Mouse (Mus musculus) hindbrain, embryonic 13.5 days (tissue): ENCODE results near the gene Ube2b. TPM values are rescaled to one million over a fixed set of nuclear protein-coding genes. Genes with fewer than 3 reads are reported as not detected.

ENCODE experiments used
- ATAC-seq: fragments of 200-750 bp; cut with Nextera tagmentation; 2 replicates; pipeline ENCODE4 v1.8.0; 2017; ENCODE audit warnings: moderate TSS enrichment; ENCODE audit not compliant: low FRiP score
- H3K27ac ChIP-seq: fragments of 300-500 bp; sonication (generic); 2 replicates; pipeline ENCODE4 v1.5.1; 2015; ENCODE audit warnings: inconsistent platforms, mild to moderate bottlenecking, moderate library complexity
- H3K27me3 ChIP-seq: fragments of 300-500 bp; sonication (generic); 2 replicates; pipeline ENCODE4 v1.6.1; 2015; ENCODE audit warnings: mild to moderate bottlenecking, inconsistent platforms
- H3K36me3 ChIP-seq: fragments of 300-500 bp; sonication (generic); 2 replicates; pipeline ENCODE4 v1.6.1; 2015; ENCODE audit warnings: mild to moderate bottlenecking, inconsistent platforms
- H3K4me1 ChIP-seq: fragments of 300-500 bp; sonication (generic); replicated peaks from 2 replicates; pipeline ENCODE4 v1.6.1; 2015; ENCODE audit warnings: inconsistent platforms
- H3K4me2 ChIP-seq: fragments of 300-500 bp; sonication (generic); 2 replicates; pipeline ENCODE4 v1.6.1; 2015; ENCODE audit warnings: inconsistent platforms, mild to moderate bottlenecking, moderate library complexity
- H3K4me3 ChIP-seq: fragments of 300-500 bp; sonication (generic); 2 replicates; pipeline ENCODE4 v1.5.1; 2015; ENCODE audit warnings: mild to moderate bottlenecking, inconsistent platforms
- H3K9ac ChIP-seq: fragments of 300-500 bp; sonication (generic); 2 replicates; pipeline ENCODE4 v1.6.1; 2015; ENCODE audit warnings: mild to moderate bottlenecking, inconsistent platforms
- H3K9me3 ChIP-seq: fragments of 300-500 bp; sonication (generic); 2 replicates; pipeline ENCODE4 v1.6.1; 2016; ENCODE audit warnings: inconsistent platforms
- WGBS: fragments of 180-500 bp; shearing (Covaris S2); methylation state at CpG from one replicate; pipeline ENCODE4 v1.1.7; 2015; 5-methylcytosine and 5-hydroxymethylcytosine counted together
- polyA plus RNA-seq: library from polyadenylated mRNA; unstranded; fragments of >200 nt; fragmentation: Nextera tagmentation; extraction: Ambion mirVana; gene quantifications from 2 replicates; pipeline ENCODE4 v1.2.1, GENCODE M21; 2015

The Ube2b gene
- polyA plus RNA-seq, 1 experiment from 2014 or later, result 270 TPM

- Histone ChIP-seq H3K4me1 (peaks cover 31% of the 10 kb centered on the region), H3K36me3 (peaks cover 1% of the 10 kb centered on the region; the same call in 1 of the 2 replicates), H3K27me3 (no peaks in the 10 kb centered on the region), H3K4me2 (peak within 1 kb of the TSS; percentile 64), H3K9me3 (no peaks in the 10 kb centered on the region), H3K9ac (peak within 1 kb of the TSS; percentile 90), H3K27ac (peak within 1 kb of the TSS; percentile 93), H3K4me3 (peak within 1 kb of the TSS; percentile 84)
- WGBS, result under 1% methylated on average over 51 of the region's 51 CpGs
- peak; percentile 89 for ATAC-seq
Measured at GRCm38 (mm10) chr11:52003772-52004528, 3.4 kb upstream of the Ube2b start, which contains the start of gene Cdkl3. Gene Cdkl3 (plus strand): TSS chr11:52004221.

GRCm38 (mm10) chr11:52003505-52003771 lies 2.9 kb upstream of the Ube2b start:
- peaks cover 36% of the 10 kb centered on the region for H3K4me1 ChIP-seq
- no peak for ATAC-seq
- peak overlapping the region; percentile 64 for H3K4me2 ChIP-seq
- no peaks in the 10 kb centered on the region for H3K9me3 ChIP-seq
- H3K9ac ChIP-seq, result peak overlapping the region; percentile 90
- H3K27me3 ChIP-seq, result no peaks in the 10 kb centered on the region
- 24% methylated on average over 4 of the region's 4 CpGs for WGBS
- H3K27ac ChIP-seq, result peak overlapping the region; percentile 93
- H3K4me3 ChIP-seq, result peak overlapping the region; percentile 84
- H3K36me3 ChIP-seq, result no peaks in the 10 kb centered on the region

DNA sequence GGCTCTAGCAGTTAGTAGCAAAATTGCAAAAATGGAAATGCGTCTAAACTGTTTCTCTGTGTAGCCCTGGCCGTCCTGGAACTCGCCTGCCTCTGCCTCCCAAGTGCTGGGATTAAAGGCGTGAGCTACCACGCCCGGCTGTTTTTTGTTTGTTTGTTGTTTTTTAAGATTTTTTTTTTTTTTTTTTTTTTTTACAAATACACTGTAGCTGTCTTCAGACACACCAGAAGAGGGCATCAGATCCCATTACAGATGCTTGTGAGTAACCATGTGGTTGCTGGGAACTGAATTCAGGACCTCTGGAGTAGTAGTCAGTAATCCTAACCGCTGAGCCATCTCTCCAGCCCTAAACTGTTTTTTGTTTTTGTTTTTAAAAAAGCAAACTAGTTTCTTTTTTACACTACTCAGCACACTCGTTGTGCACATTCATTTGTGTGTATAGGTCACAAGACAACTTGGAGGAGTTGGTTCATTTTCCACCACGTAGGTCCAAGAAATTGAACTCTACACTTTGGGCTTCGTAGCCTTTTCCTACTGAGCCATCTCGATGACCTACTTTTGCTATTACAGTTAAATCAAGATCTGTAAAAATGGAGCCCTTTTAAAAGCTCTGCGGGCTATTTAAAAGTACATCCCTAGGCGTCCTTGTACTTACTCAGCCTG lies 2.4 kb upstream of the Ube2b start:
- H3K9ac ChIP-seq, result no peak overlapping the region
- ATAC-seq, result no peak
- peak overlapping the region; percentile 84 for H3K4me3 ChIP-seq
- H3K36me3 ChIP-seq, result no peaks in the 10 kb centered on the region
- peak overlapping the region; percentile 64 for H3K4me2 ChIP-seq
- no peaks in the 10 kb centered on the region for H3K27me3 ChIP-seq
- no peaks in the 10 kb centered on the region for H3K9me3 ChIP-seq
- WGBS, result 83% methylated on average over 13 of the region's 13 CpGs
- peak overlapping the region; percentile 93 for H3K27ac ChIP-seq
- peaks cover 40% of the 10 kb centered on the region for H3K4me1 ChIP-seq

DNA sequence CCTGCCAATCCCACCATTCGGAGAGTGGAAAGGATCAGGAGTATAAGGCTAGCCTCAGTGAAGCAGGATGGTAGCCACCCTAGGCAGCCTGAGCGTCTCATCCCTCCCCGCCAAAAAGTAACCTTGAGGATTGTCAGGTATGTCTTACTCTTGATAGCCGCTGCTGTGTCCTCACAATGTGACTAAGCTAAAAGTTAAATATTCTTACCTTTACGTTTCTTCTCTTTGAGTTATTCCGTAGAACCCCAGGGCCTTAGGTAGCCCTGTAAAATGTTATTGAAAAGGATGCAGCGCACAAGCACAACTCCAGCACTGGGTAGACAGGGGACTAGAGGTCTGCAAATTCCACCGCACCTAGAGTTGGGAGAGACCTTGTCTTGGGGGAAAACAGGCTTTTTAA lies 1.3 kb upstream of the Ube2b start:
- Histone ChIP-seq H3K27ac (no peak overlapping the region), H3K27me3 (no peaks in the 10 kb centered on the region), H3K4me2 (no peak overlapping the region), H3K9ac (no peak overlapping the region), H3K4me3 (no peak overlapping the region), H3K36me3 (peaks cover 10% of the 10 kb centered on the region), H3K4me1 (peaks cover 52% of the 10 kb centered on the region), H3K9me3 (no peaks in the 10 kb centered on the region)
- ATAC-seq, result no peak
- 95% methylated on average over 8 of the region's 8 CpGs for WGBS

DNA sequence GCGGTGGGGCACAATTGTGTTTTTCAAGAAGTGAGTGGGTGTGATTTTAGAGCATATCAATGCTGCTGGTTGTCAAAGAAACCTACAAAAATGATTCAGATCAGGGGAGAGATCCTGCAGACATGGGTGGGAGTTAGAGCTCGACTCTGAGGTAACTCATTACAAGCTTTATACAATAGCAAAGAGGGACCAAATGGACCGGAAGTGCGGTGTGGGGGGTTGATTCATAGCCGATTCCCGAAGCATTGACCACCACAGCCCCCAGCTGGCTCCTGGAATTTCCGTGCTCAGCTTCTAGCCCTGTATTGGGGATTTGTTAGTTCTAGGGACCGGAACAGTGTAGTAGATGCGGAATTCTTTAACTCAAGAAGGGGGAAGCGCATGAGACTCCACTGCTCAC lies 779 bp upstream of the Ube2b start:
- H3K4me3 ChIP-seq, result peak overlapping the region; percentile 99
- H3K9ac ChIP-seq, result 0 out of 2 replicates have a peak overlapping the region, but pooled peaks have one; percentile 10

DNA sequence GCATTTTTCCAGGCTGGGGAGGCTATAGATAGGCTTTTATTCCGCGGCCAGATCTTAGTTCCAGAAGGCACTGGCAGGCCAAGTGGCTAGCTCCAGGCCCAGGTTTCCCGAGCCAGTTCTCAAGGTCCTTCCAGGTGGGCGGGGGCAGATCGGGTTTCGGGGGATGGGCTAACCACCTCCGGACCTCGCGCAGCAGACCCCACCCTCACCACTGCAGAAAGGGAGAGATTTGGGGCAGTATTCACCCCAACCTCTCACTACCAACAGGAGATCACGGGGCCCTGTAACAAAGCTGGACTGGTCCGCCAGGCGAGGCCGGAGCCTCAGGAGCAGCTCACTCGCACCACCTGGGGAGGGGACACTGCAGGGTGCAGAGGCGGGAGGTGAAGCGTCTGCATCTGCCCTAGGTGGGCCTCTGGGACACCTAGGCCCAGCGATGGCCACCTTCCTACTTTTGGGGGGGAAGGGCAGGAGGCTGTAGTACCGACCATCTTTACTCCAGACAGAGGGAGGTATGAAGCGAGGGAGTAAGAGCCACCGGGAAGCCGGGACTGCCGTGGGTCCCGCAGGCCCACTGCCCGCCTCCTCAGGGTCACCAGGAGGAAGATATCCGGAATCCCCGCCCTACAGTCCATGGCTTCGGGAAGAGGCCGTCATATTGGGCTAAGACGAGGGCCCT lies 812 bp downstream of the Ube2b start:
- peak overlapping the region; percentile 91 for H3K4me2 ChIP-seq
- peak overlapping the region; percentile 99 for H3K4me3 ChIP-seq
- peak overlapping the region; percentile 98 for H3K9ac ChIP-seq
- under 1% methylated on average over 29 of the region's 29 CpGs for WGBS
- peak overlapping the region; percentile 98 for H3K27ac ChIP-seq
- ATAC-seq, result peak; percentile 47
- H3K9me3 ChIP-seq, result no peaks in the 10 kb centered on the region
- H3K4me1 ChIP-seq, result peaks cover 46% of the 10 kb centered on the region
- H3K36me3 ChIP-seq, result peaks cover 31% of the 10 kb centered on the region
- H3K27me3 ChIP-seq, result no peaks in the 10 kb centered on the region

More for the DNA sequence above, 779 bp upstream of the Ube2b start:
- WGBS, result 68% methylated on average over 10 of the region's 10 CpGs
- H3K27me3 ChIP-seq, result no peaks in the 10 kb centered on the region
- peaks cover 15% of the 10 kb centered on the region for H3K36me3 ChIP-seq
- H3K4me1 ChIP-seq, result peaks cover 56% of the 10 kb centered on the region
- no peaks in the 10 kb centered on the region for H3K9me3 ChIP-seq
- no peak for ATAC-seq
- peak overlapping the region; percentile 50 for H3K4me2 ChIP-seq
- H3K27ac ChIP-seq, result peak overlapping the region; percentile 82

DNA sequence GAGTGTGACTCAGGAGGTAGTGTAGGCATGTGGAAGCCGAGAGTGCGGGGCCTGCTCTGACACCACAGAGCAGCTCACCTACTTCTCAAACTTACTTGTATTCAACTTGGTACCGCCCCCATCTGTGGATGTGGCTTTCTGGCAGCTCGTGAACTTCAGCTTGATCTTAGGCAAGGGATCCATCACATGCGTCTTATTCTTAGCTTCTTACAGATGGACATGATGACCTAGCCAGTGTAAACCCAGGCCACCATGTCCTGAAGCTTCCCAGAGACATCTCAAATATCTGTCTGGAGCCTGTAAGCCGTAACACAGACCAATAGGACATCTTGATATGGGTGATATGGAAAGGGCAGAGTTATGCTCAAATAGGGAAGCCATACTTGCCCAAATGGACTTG lies 28.9 kb downstream of the Ube2b start:
- no peaks in the 10 kb centered on the region for H3K27me3 ChIP-seq
- peaks cover 14% of the 10 kb centered on the region for H3K4me1 ChIP-seq
- peaks cover 53% of the 10 kb centered on the region for H3K36me3 ChIP-seq
- H3K9ac ChIP-seq, result no peak overlapping the region
- WGBS, result 98% methylated on average over 6 of the region's 6 CpGs
- H3K27ac ChIP-seq, result no peak overlapping the region
- no peaks in the 10 kb centered on the region for H3K9me3 ChIP-seq
- H3K4me2 ChIP-seq, result no peak overlapping the region
- ATAC-seq, result no peak
- H3K4me3 ChIP-seq, result no peak overlapping the region

DNA sequence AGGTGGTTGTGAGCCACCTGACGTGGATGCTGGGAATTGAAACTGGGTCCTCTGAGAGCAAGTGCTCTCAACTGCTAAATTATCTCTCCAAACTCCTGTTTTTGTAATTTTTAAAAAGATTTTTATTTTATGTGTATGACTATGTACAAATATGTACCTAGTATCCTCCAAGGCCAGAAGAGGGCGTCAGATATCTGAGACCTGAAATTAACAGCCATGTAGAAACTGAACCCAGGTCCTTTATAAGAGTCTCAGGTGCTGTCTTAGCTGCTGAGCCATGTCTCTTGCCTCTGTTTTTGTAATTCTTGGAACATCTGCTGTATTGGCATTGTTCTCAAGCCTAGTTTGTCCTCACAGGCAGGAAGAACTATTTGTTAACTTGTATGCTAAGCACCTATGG lies 31.1 kb downstream of the Ube2b start:
- H3K4me3 ChIP-seq, result no peak overlapping the region
- peaks cover 46% of the 10 kb centered on the region for H3K36me3 ChIP-seq
- WGBS, result 97% methylated on average over 2 of the region's 2 CpGs

DNA sequence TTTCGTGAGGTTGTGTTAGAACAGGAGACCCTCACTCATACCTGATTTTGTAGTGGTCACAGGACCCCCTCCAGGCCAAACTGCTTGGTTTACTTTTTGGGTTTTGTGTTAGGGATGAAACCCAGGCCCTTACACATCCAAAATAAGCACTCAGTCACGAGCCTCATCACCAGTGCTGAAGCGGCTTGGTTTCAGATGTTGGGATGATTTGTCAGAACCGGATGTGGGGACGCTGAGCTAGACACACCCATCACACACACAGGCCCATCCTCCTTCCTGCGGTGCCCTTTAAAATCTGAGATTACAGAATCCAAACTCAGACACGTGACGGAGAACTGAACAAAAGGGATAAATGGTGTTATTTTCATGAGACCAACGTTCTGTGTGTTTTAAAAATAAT lies 31.7 kb downstream of the Ube2b start:
- Histone ChIP-seq H3K4me2 (peak overlapping the region; percentile 89; the same call in 1 of the 2 replicates), H3K36me3 (peaks cover 41% of the 10 kb centered on the region), H3K27me3 (no peaks in the 10 kb centered on the region), H3K4me3 (0 out of 2 replicates have a peak overlapping the region, but pooled peaks have one; percentile 75), H3K9me3 (no peaks in the 10 kb centered on the region), H3K4me1 (peaks cover 14% of the 10 kb centered on the region), H3K27ac (no peak overlapping the region), H3K9ac (no peak overlapping the region; the same call in 1 of the 2 replicates)
- WGBS, result 96% methylated on average over 9 of the region's 9 CpGs
- ATAC-seq, result no peak

More for the DNA sequence above, 31.1 kb downstream of the Ube2b start:
- no peak overlapping the region for H3K27ac ChIP-seq
- no peak overlapping the region for H3K9ac ChIP-seq
- H3K4me2 ChIP-seq, result no peak overlapping the region
- ATAC-seq, result no peak
- no peaks in the 10 kb centered on the region for H3K9me3 ChIP-seq
- H3K27me3 ChIP-seq, result no peaks in the 10 kb centered on the region
- H3K4me1 ChIP-seq, result peaks cover 14% of the 10 kb centered on the region

DNA sequence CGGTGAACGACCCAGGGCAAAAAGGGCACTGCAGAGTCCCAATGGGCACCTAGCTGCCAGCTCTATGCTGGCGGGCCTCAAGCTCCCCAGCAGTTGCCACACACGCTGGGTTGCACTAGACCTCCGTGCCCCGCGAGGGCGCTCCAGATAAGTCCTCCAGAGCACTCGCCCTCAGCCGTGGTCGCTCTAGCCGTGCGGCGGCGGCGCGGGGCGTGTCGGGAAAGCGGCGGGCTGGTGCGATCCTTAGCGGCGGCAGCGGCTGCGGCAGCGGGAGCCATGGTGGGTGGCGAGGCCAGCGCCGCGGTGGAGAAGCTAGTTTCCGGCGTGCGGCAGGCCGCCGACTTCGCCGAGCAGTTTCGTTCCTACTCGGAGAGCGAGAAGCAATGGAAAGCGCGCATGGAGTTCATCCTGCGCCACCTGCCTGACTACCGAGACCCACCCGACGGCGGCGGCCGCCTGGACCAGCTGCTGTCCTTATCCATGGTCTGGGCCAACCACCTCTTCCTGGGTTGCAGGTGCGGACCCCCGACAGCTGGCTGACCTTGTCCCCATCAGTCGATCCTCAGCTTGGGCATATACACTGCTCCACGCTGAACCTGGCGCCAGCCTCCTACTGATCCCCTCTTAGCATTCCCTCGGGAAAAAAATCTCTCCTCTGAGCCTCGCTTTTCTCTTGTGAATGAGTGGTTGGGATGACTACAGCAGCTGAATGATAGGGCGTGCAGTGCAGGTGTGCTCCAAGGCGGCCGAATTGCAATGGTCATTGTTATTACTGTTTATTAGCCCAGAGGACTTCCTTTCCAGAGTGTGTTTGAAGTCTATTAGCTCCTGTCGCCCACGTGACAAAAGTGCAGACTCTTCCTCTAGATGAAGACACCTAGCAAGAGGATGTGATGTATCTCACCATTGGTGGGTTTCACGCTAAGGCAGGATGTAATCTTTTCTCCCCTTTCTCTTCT lies 32.8 kb downstream of the Ube2b start, which contains the start of gene Cdkn2aipnl:
Gene Cdkn2aipnl (plus strand): TSS at position 219 of the 959 bp plus-strand sequence.
- Histone ChIP-seq H3K4me3 (peak within 1 kb of the TSS; percentile 75), H3K4me2 (peak within 1 kb of the TSS; percentile 89), H3K36me3 (peaks cover 30% of the 10 kb centered on the region), H3K27me3 (no peaks in the 10 kb centered on the region), H3K9me3 (no peaks in the 10 kb centered on the region), H3K9ac (peak within 1 kb of the TSS; percentile 90), H3K27ac (peak within 1 kb of the TSS; percentile 73), H3K4me1 (peaks cover 14% of the 10 kb centered on the region)
- ATAC-seq, result peak; percentile 95
- WGBS, result 3% methylated on average over 63 of the region's 63 CpGs

- H3K9me3 ChIP-seq, result no peaks in the 10 kb centered on the region
- H3K27ac ChIP-seq, result no peak overlapping the region
- 82% methylated on average over 5 of the region's 5 CpGs for WGBS
- H3K27me3 ChIP-seq, result no peaks in the 10 kb centered on the region
- peaks cover 14% of the 10 kb centered on the region for H3K4me1 ChIP-seq
- ATAC-seq, result no peak
- H3K4me2 ChIP-seq, result no peak overlapping the region
- no peak overlapping the region for H3K4me3 ChIP-seq
- peaks cover 20% of the 10 kb centered on the region for H3K36me3 ChIP-seq
- H3K9ac ChIP-seq, result no peak overlapping the region
Measured at GRCm38 (mm10) chr11:51966651-51967050, 33.9 kb downstream of the Ube2b start.
